Mouse (Mus musculus): ENCODE data around the gene Tspan9.
A peak's percentile ranks its signal among the peaks of the same experiment; 100 is the strongest.

Gene Tspan9

GRCm38 (mm10) chr6:128019119-128019518 is 124.3 kb downstream of the Tspan9 start:
- no peak for DNase-seq (ENCODE audit: low read depth, low spot score)

- no peak for DNase-seq (ENCODE audit: low read depth, low spot score)
Measured at GRCm38 (mm10) chr6:128015304-128015703, 128.1 kb downstream of the Tspan9 start.

GRCm38 (mm10) chr6:128011781-128012180 is 131.6 kb downstream of the Tspan9 start:
- no peak for DNase-seq (ENCODE audit: low read depth, low spot score)

- DNase-seq (ENCODE audit: low read depth, low spot score): no peak
Measured at GRCm38 (mm10) chr6:128011071-128011477, 132.3 kb downstream of the Tspan9 start.

GRCm38 (mm10) chr6:128010135-128010971 is 133.0 kb downstream of the Tspan9 start:
- no peak for DNase-seq (ENCODE audit: low read depth, low spot score)

GRCm38 (mm10) chr6:128007982-128008562 is 135.3 kb downstream of the Tspan9 start:
- DNase-seq (ENCODE audit: low read depth, low spot score): no peak

GRCm38 (mm10) chr6:128007241-128007701 is 136.1 kb downstream of the Tspan9 start:
- DNase-seq (ENCODE audit: low read depth, low spot score): no peak

GRCm38 (mm10) chr6:128006156-128006555 is 137.2 kb downstream of the Tspan9 start:
- no peak for DNase-seq (ENCODE audit: low read depth, low spot score)

GRCm38 (mm10) chr6:128004544-128004943 is 138.8 kb downstream of the Tspan9 start:
- no peak for DNase-seq (ENCODE audit: low read depth, low spot score)

- no peak for DNase-seq (ENCODE audit: low read depth, low spot score)
Measured at GRCm38 (mm10) chr6:128003542-128003941, 139.9 kb downstream of the Tspan9 start.

GRCm38 (mm10) chr6:128002667-128003066 is 140.7 kb downstream of the Tspan9 start:
- no peak for DNase-seq (ENCODE audit: low read depth, low spot score)

- DNase-seq (ENCODE audit: low read depth, low spot score): no peak
Measured at GRCm38 (mm10) chr6:128002104-128002503, 141.3 kb downstream of the Tspan9 start.

- DNase-seq (ENCODE audit: low read depth, low spot score): no peak
Measured at GRCm38 (mm10) chr6:128001587-128001986, 141.8 kb downstream of the Tspan9 start.

- DNase-seq (ENCODE audit: low read depth, low spot score): no peak
Measured at GRCm38 (mm10) chr6:128000777-128001176, 142.6 kb downstream of the Tspan9 start.

GRCm38 (mm10) chr6:127999118-127999517 is 144.3 kb downstream of the Tspan9 start:
- no peak for DNase-seq (ENCODE audit: low read depth, low spot score)

- DNase-seq (ENCODE audit: low read depth, low spot score): peak; percentile 47
Measured at GRCm38 (mm10) chr6:127996928-127997327, 146.5 kb downstream of the Tspan9 start.

GRCm38 (mm10) chr6:127992993-127993392 is 150.4 kb downstream of the Tspan9 start:
- no peak for DNase-seq (ENCODE audit: low read depth, low spot score)

- no peak for DNase-seq (ENCODE audit: low read depth, low spot score)
Measured at GRCm38 (mm10) chr6:127991509-127992176, 151.8 kb downstream of the Tspan9 start.

GRCm38 (mm10) chr6:127989624-127990212 is 153.7 kb downstream of the Tspan9 start:
- DNase-seq (ENCODE audit: low read depth, low spot score): no peak

- DNase-seq (ENCODE audit: low read depth, low spot score): no peak
Measured at GRCm38 (mm10) chr6:127988944-127989494, 154.4 kb downstream of the Tspan9 start.

- DNase-seq (ENCODE audit: low read depth, low spot score): no peak
Measured at GRCm38 (mm10) chr6:127987374-127987773, 156.0 kb downstream of the Tspan9 start.

- DNase-seq (ENCODE audit: low read depth, low spot score): no peak
Measured at GRCm38 (mm10) chr6:127986357-127986756, 157.0 kb downstream of the Tspan9 start.
